ENCODE assay signal across 9 mouse cellular contexts in the genomic region with DNA sequence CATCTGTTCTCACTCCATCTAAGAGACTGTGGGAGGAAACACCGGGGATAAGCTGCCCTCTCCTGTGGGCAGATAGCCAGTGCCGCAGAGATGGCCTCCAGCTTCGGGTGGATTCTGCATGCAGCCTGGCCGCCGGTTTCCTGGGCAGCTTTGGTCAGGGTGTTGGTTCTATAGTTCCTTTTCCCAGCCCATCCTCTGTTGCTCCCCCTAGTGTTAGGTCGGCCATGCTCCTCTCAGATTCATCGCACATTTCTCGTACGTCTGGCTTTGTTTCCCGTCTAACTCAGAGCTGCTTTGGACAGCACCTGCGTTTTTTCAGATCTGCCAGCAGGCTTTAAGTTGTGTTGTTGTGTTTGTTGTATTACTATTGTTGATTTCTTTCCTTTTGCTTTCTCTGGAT. TPM values are rescaled to one million over a fixed set of nuclear protein-coding genes. Genes with fewer than 3 reads are reported as not detected.
DNase-seq lines count a peak whose midpoint lies in the region; ATAC-seq and TF ChIP-seq lines count a peak whose summit lies in the region.
"Had no signal": no experiment of that assay in that cellular context is flagged by ENCODE, and none has a peak within 500 bp of the region (broad histone marks: within the 10 kb centered on the region; RNA-seq: fewer than 3 reads in every experiment).

No protein-coding gene starts in this region.

- DNase-seq in heart, adult 2 months, result no peak
- DNase-seq in heart, adult 8-10 months (ENCODE audit: low spot score), result no peak
- peak; percentile 20 for DNase-seq in right cerebral cortex, postnatal 14 days
- no peak for DNase-seq in right cerebral cortex, postnatal 4 days
- DNase-seq in splenic B cell, adult 2 months (ENCODE audit: low read depth, low spot score), result peak; percentile 29
- DNase-seq in heart, adult 11 months, result no peak

- H3K4me1 ChIP-seq in heart, adult 2 months (ENCODE audit: control insufficient read depth, insufficient read depth, low read length), result no peaks in the 10 kb centered on the region
- H3K4me1 ChIP-seq: liver, embryonic 15.5 days had no signal

- H3K79me2 ChIP-seq in heart, adult 2 months (replicated peaks; ENCODE audit: control insufficient read depth, insufficient read depth, low read length), result no peaks in the 10 kb centered on the region

- intact Hi-C loops in heart, adult 2 months (cut with DNase I), result no loop called here

- H3K4me3 ChIP-seq in heart, adult 2 months, result no peak overlapping the region
- H3K4me3 ChIP-seq: liver, embryonic 15.5 days had no signal

- peak; percentile 54; the same call in 1 of the 2 replicates for ATAC-seq in erythroid progenitor cell, adult 5-6 weeks (replicated peaks; ENCODE audit: low FRiP score, poor library complexity, severe bottlenecking)
- no peak for ATAC-seq in monocyte, adult 5-6 weeks (replicated peaks; ENCODE audit: insufficient number of reproducible peaks, low FRiP score, low TSS enrichment, poor library complexity, severe bottlenecking)

- H3K9ac ChIP-seq in heart, adult 2 months (ENCODE audit: low read depth, low read length), result no peak overlapping the region
- H3K9ac ChIP-seq: liver, embryonic 15.5 days had no signal

- H3K27ac ChIP-seq in heart, adult 2 months, result no peak overlapping the region
- H3K27ac ChIP-seq: liver, embryonic 15.5 days had no signal

- peak; percentile 50 for TF ChIP-seq CTCF in heart, adult 2 months (IDR thresholded peaks at IDR 0.05)

- TF ChIP-seq POLR2A in heart, adult 2 months (IDR thresholded peaks at IDR 0.05; ENCODE audit: insufficient read depth, low read depth, low read length), result no peak

- no peaks in the 10 kb centered on the region for H3K36me3 ChIP-seq in heart, adult 2 months (ENCODE audit: control insufficient read depth, insufficient read depth, low read length)
- H3K36me3 ChIP-seq in splenic B cell, adult 2 months (ENCODE audit: control insufficient read depth, insufficient read depth, low read length, poor library complexity, severe bottlenecking), result peaks cover 2% of the 10 kb centered on the region

- no peak for TF ChIP-seq EP300 in heart, adult 2 months (IDR thresholded peaks at IDR 0.05; ENCODE audit: insufficient read depth, low read depth, low read length)

- WGBS in heart, adult 2 months, result 37% methylated on average over 11 of the region's 11 CpGs

- no peaks in the 10 kb centered on the region for H3K27me3 ChIP-seq in heart, adult 2 months (ENCODE audit: control insufficient read depth, insufficient read depth, low read length)
- no peaks in the 10 kb centered on the region for H3K27me3 ChIP-seq in splenic B cell, adult 2 months (ENCODE audit: control insufficient read depth, insufficient read depth, low read length, poor library complexity, severe bottlenecking)
- H3K27me3 ChIP-seq: liver, embryonic 15.5 days had no signal

RNA-seq across cellular contexts. Expression of a gene that starts 11.1 kb away (rescaled TPM):
- 1 to 10 TPM; 4.1 to 4.3 TPM for total RNA-seq in heart, adult 2 months (2021)
- polyA plus RNA-seq in heart, adult 2 months (2012; rRNA removed), result 2.7 and 3.2 TPM in 2 replicates
- total RNA-seq in heart, adult 8-10 months (2022), result 1 to 10 TPM; 2.7 to 6.8 (median 3.3) TPM
- 11.7 TPM in 1 of 2 replicates, not detected in the other for total RNA-seq in erythroid progenitor cell, adult 5-6 weeks (2015; ENCODE audit: low replicate concordance)
- 0.23 and 3.3 TPM in 2 replicates for total RNA-seq in erythroid progenitor cell, adult 5-6 weeks (2017; ENCODE audit: low replicate concordance)
- total RNA-seq in monocyte, adult 5-6 weeks (2017), result 17.1 to 19.6 TPM (median 18.9 TPM) in 3 replicates

RNA-seq across cellular contexts. Expression of a gene that starts 33.9 kb away (rescaled TPM):
- total RNA-seq in heart, adult 2 months (2021), result 10 to 100 TPM; 10.8 to 11.3 TPM
- 4.2 and 7.4 TPM in 2 replicates for polyA plus RNA-seq in heart, adult 2 months (2012; rRNA removed)
- 10 to 100 TPM in 3 of 4 experiments, 1 to 10 TPM in 1; 9.8 to 12.5 (median 11.0) TPM for total RNA-seq in heart, adult 8-10 months (2022)
- 13.3 and 16.8 TPM in 2 replicates for total RNA-seq in erythroid progenitor cell, adult 5-6 weeks (2015; ENCODE audit: low replicate concordance)
- total RNA-seq in erythroid progenitor cell, adult 5-6 weeks (2017; ENCODE audit: low replicate concordance), result 17.8 and 25.5 TPM in 2 replicates
- total RNA-seq in monocyte, adult 5-6 weeks (2017), result 12.7 to 17.0 TPM (median 12.9 TPM) in 3 replicates

RNA-seq across cellular contexts. Expression of a gene that starts 34.5 kb away (rescaled TPM):
- total RNA-seq in heart, adult 2 months (2021), result 10 to 100 TPM; 14.3 to 15.8 TPM
- polyA plus RNA-seq in heart, adult 2 months (2012; rRNA removed), result 8.8 and 9.6 TPM in 2 replicates
- 10 to 100 TPM; 13.5 to 17.8 (median 15.3) TPM for total RNA-seq in heart, adult 8-10 months (2022)
- 27.0 and 44.0 TPM in 2 replicates for total RNA-seq in erythroid progenitor cell, adult 5-6 weeks (2015; ENCODE audit: low replicate concordance)
- 31.3 and 47.4 TPM in 2 replicates for total RNA-seq in erythroid progenitor cell, adult 5-6 weeks (2017; ENCODE audit: low replicate concordance)
- total RNA-seq in monocyte, adult 5-6 weeks (2017), result 117 to 178 TPM (median 123 TPM) in 3 replicates

Comparison
In these comparisons a context has a peak if more than half of its experiments do, and no peak if none do; other contexts are left out.
1. DNase-seq: peak in right cerebral cortex, postnatal 14 days (single experiment) and splenic B cell, adult 2 months (single experiment); none in heart, adult 2 months (0 of 2), heart, adult 8-10 months (single experiment), right cerebral cortex, postnatal 4 days (single experiment) and heart, adult 11 months (single experiment).